In genomic region chr13:94358101-94358400, GRCm38 (mm10) we compare ENCODE assay signal across 8 mouse cellular contexts. TPM values are rescaled to one million over a fixed set of nuclear protein-coding genes. Genes with fewer than 3 reads are reported as not detected.
A peak's percentile ranks its signal among the peaks of the same experiment; 100 is the strongest.
DNase-seq lines count a peak whose midpoint lies in the region; ATAC-seq and TF ChIP-seq lines count a peak whose summit lies in the region.

No protein-coding gene starts in this region.

- TF ChIP-seq POLR2A in heart, adult 2 months (IDR thresholded peaks at IDR 0.05; ENCODE audit: insufficient read depth, low read depth, low read length), result no peak
- TF ChIP-seq POLR2A in embryonic fibroblast, embryonic 13.5 days (IDR thresholded peaks at IDR 0.05; ENCODE audit: low read depth, low read length), result no peak

- TF ChIP-seq CTCF in heart, adult 2 months (IDR thresholded peaks at IDR 0.05), result no peak
- TF ChIP-seq CTCF in C2C12 (IDR thresholded peaks at IDR 0.05; ENCODE audit: control insufficient read depth, insufficient read depth, insufficient read length), result no peak
- no peak for TF ChIP-seq CTCF in embryonic fibroblast, embryonic 13.5 days (IDR thresholded peaks at IDR 0.05; ENCODE audit: borderline replicate concordance, insufficient read depth, low read length)

- peak overlapping the region; percentile 78 for H3ac ChIP-seq in C2C12 (ENCODE audit: control insufficient read depth, insufficient read length, low read depth)

- peaks cover 19% of the 10 kb centered on the region for H3K79me3 ChIP-seq in C2C12 (ENCODE audit: low read depth)

- no peaks in the 10 kb centered on the region for H3K36me3 ChIP-seq in heart, adult 2 months (ENCODE audit: control insufficient read depth, insufficient read depth, low read length)
- no peaks in the 10 kb centered on the region for H3K36me3 ChIP-seq in C2C12 (ENCODE audit: control insufficient read depth, insufficient read depth)
- peaks cover 6% of the 10 kb centered on the region; the same call in 1 of the 2 replicates for H3K36me3 ChIP-seq in liver, embryonic 12.5 days
- no peaks in the 10 kb centered on the region for H3K36me3 ChIP-seq in stomach, embryonic 15.5 days

- DNase-seq in heart, adult 2 months, result no peak
- no peak for DNase-seq in heart, adult 8-10 months (ENCODE audit: low spot score)
- DNase-seq in ovary, postnatal 10 days (ENCODE audit: low spot score), result no peak

- H3K27me3 ChIP-seq in heart, adult 2 months (ENCODE audit: control insufficient read depth, insufficient read depth, low read length), result no peaks in the 10 kb centered on the region
- no peaks in the 10 kb centered on the region for H3K27me3 ChIP-seq in C2C12 (ENCODE audit: control insufficient read depth, insufficient read depth, insufficient read length)
- H3K27me3 ChIP-seq in liver, embryonic 12.5 days (replicated peaks), result no peaks in the 10 kb centered on the region
- H3K27me3 ChIP-seq in stomach, embryonic 15.5 days (replicated peaks), result no peaks in the 10 kb centered on the region

- no peak for TF ChIP-seq EP300 in heart, adult 2 months (IDR thresholded peaks at IDR 0.05; ENCODE audit: insufficient read depth, low read depth, low read length)

- peaks cover 2% of the 10 kb centered on the region for H3K79me2 ChIP-seq in heart, adult 2 months (replicated peaks; ENCODE audit: control insufficient read depth, insufficient read depth, low read length)
- peaks cover 43% of the 10 kb centered on the region for H3K79me2 ChIP-seq in C2C12 (ENCODE audit: control insufficient read depth, insufficient read depth)

- H3K27ac ChIP-seq in heart, adult 2 months, result peak overlapping the region; percentile 86
- H3K27ac ChIP-seq in embryonic fibroblast, embryonic 13.5 days (ENCODE audit: insufficient read depth, low read length), result peak overlapping the region; percentile 76
- peak overlapping the region; percentile 85 for H3K27ac ChIP-seq in liver, embryonic 12.5 days
- H3K27ac ChIP-seq in stomach, embryonic 15.5 days, result peak overlapping the region; percentile 93

- intact Hi-C loops in heart, adult 2 months (cut with DNase I), result loop anchor here (2.0 to 5.0 kb wide), 2 partner anchors 71 to 586 kb away; partner anchors contain the start of gene Arsb

- peak overlapping the region; percentile 99 for H3K4me3 ChIP-seq in heart, adult 2 months
- peak overlapping the region; percentile 68 for H3K4me3 ChIP-seq in C2C12 (ENCODE audit: insufficient read depth, poor library complexity, severe bottlenecking)
- peak overlapping the region; percentile 90 for H3K4me3 ChIP-seq in embryonic fibroblast, embryonic 13.5 days (ENCODE audit: insufficient read depth, low read length)
- peak overlapping the region; percentile 86 for H3K4me3 ChIP-seq in liver, embryonic 12.5 days
- peak overlapping the region; percentile 86 for H3K4me3 ChIP-seq in stomach, embryonic 15.5 days (replicated peaks)

- peak overlapping the region; percentile 93 for H3K9ac ChIP-seq in heart, adult 2 months (ENCODE audit: low read depth, low read length)
- H3K9ac ChIP-seq in liver, embryonic 12.5 days, result peak overlapping the region; percentile 93
- H3K9ac ChIP-seq in stomach, embryonic 15.5 days, result peak overlapping the region; percentile 90

- under 1% methylated on average over 9 of the region's 9 CpGs for WGBS in heart, adult 2 months
- 1% methylated on average over 9 of the region's 9 CpGs for WGBS in liver, embryonic 12.5 days (ENCODE audit: insufficient replicate concordance)
- WGBS in stomach, embryonic 15.5 days, result 1% methylated on average over 9 of the region's 9 CpGs

- peak overlapping the region; percentile 96 for H3K4me2 ChIP-seq in liver, embryonic 12.5 days
- peak overlapping the region; percentile 90 for H3K4me2 ChIP-seq in stomach, embryonic 15.5 days

- peak; percentile 50 for ATAC-seq in liver, embryonic 12.5 days
- ATAC-seq in stomach, embryonic 15.5 days (ENCODE audit: insufficient read depth, low FRiP score, low read depth), result no peak
- no peak for ATAC-seq in frontal cortex, adult (ENCODE audit: low TSS enrichment)

- H3K4me1 ChIP-seq in heart, adult 2 months (ENCODE audit: control insufficient read depth, insufficient read depth, low read length), result peaks cover 4% of the 10 kb centered on the region
- H3K4me1 ChIP-seq in embryonic fibroblast, embryonic 13.5 days (ENCODE audit: control insufficient read depth, insufficient read depth, low read length), result no peaks in the 10 kb centered on the region
- peaks cover 31% of the 10 kb centered on the region for H3K4me1 ChIP-seq in liver, embryonic 12.5 days
- peaks cover 7% of the 10 kb centered on the region; the same call in 1 of the 2 replicates for H3K4me1 ChIP-seq in stomach, embryonic 15.5 days

- no peaks in the 10 kb centered on the region for H3K9me3 ChIP-seq in liver, embryonic 12.5 days (replicated peaks)
- no peaks in the 10 kb centered on the region for H3K9me3 ChIP-seq in stomach, embryonic 15.5 days

TF ChIP-seq in C2C12, 6 proteins besides CTCF, POLR2A, EP300 and RAD21:
- no peak for TF ChIP-seq FOSL1 (IDR thresholded peaks at IDR 0.05; ENCODE audit: insufficient read depth, low read length, poor library complexity, severe bottlenecking)
- TF ChIP-seq MYOD1 (IDR thresholded peaks at IDR 0.05; ENCODE audit: control insufficient read depth, insufficient read length, low read depth), result no peak
- no peak for TF ChIP-seq MYOG (IDR thresholded peaks at IDR 0.05; ENCODE audit: control insufficient read depth, extremely low read depth, insufficient read length)
- TF ChIP-seq MAX (IDR thresholded peaks at IDR 0.05), result no peak
- no peak for TF ChIP-seq USF1 (IDR thresholded peaks at IDR 0.05; ENCODE audit: low read depth)
- no peak for TF ChIP-seq CEBPB (IDR thresholded peaks at IDR 0.05; ENCODE audit: low read depth)
TF ChIP-seq in C2C12: peak in this region for 0.

RNA-seq across cellular contexts. Expression of gene Ap3b1, which starts 0.7 kb away (rescaled TPM):
- 10 to 100 TPM; 23.4 to 27.5 TPM for total RNA-seq in heart, adult 2 months (2021)
- polyA plus RNA-seq in heart, adult 2 months (2012; rRNA removed), result 16.6 and 27.9 TPM in 2 replicates
- total RNA-seq in heart, adult 8-10 months (2022), result 10 to 100 TPM; 24.8 to 30.2 (median 27.5) TPM
- 21.2 TPM for polyA plus RNA-seq in C2C12 (2012; fragmentation: generic; extraction: Trizol)
- 72.7 and 73.0 TPM in 2 replicates for polyA plus RNA-seq in embryonic fibroblast, embryonic 13.5 days (2011; ENCODE audit: insufficient read length, low read depth, missing spikeins)
- polyA plus RNA-seq in liver, embryonic 12.5 days (2016; fragmentation: Nextera tagmentation; extraction: Ambion mirVana), result 25.9 and 27.1 TPM in 2 replicates
- 45.3 and 48.8 TPM in 2 replicates for polyA plus RNA-seq in stomach, embryonic 15.5 days (2015; fragmentation: Nextera tagmentation; extraction: Ambion mirVana)
